Mouse (Mus musculus) cerebellum, postnatal 14 days (tissue): ENCODE results near the gene Pgls.

ENCODE experiments used
- DNase-seq, 2 experiments: peaks; one replicate each; pipeline ENCODE4 v3.0.0; 2021; ENCODE audit warnings: mixed read lengths in 2 of 2

Pgls gene

DNA sequence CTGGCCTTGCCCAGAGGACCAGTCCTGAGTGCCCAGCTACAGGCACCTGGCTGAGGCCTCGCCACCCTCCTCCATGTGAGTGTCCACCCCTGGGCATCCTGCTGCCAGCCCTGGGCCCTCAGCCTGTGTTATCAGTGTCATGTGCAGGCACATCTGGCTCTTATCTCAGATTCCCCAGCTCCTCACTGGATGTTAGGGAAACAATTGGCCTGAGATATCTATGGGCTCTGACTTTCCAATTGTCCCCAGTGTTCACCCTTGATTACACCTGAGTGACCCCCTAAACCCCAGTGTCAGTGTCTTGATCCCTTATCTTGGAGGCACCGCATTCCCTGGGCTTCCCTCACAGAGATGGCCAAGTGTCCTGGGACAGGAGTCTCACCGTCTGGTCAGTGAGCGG is 47.3 kb downstream of the Pgls start:
- no peak for DNase-seq

DNA sequence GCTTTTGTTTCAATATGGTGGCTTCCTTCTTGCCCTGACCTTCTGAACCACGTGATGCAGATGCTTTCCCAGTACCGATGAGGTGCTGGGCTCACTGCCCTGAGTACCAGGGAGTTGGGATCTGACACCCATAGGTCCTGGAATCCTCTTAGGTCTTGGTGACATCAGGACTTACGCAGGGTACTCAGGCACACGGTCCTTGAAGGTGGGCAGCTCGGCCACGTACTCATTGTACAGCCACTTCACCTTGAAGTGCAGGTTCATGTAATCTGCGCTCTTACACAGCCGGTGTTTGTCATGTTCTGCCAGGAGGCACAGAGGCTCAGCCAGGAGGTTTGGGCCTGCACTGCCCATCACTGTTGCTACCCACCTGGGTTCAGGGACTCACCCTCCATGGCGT is 53.5 kb downstream of the Pgls start:
- no peak for DNase-seq
